Mouse (Mus musculus): ENCODE data around the gene Clec4d. TPM values are rescaled to one million over a fixed set of nuclear protein-coding genes. Genes with fewer than 3 reads are reported as not detected.

Clec4d gene
- 170 and 232 TPM in 2 replicates for total RNA-seq (2023)

DNA sequence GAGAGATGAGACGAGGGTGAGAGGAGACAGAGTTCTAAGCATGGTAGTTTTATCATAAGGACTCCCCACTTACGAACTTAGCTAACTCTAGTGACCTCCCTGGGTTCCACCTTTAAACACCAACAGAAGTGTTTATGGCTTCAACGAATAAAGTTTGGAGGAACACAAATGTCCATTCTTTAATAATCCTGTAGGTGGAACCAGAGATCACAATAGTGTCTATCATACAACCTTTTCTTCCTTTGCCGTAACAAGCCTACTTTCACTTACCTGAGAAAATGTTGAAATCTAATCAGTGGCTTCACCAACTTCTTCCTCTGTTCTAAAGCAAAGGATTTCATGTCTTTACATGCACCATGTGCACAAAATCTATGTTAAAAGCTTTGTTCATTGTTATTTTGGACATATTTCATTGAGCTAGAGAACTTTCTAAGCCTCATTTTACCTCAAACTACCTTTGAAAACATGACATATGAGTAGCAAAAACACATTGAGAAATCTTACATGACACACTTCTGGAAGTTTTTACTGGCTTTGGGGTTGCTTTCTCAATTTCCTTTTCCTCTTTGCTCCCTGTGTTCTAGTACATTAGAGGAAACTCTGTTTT lies at the start of gene Clec4d:
Gene Clec4d, plus strand, starts transcription at position 557 of the 607 bp plus-strand sequence.

DNA sequence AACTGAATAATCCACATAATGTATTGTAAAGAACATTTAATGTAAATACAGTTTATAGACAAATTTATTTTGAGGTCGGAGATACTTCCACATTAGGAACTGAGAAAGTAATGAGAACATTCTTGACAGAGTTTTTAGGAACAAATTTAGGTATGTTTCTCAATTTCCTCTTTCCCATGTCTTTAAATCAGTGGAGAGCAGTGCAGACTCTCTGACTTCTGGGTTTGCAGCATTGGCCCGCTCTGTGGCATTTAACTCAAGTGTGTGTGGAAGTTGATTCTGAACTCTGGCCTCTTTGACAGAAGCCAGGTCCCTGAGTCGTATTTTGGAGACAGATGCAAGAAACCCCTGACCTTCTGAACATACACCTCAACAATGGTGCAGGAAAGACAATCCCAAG lies 32.3 kb upstream of the Clec4d start, which contains the start of gene Clec4n:
Gene Clec4n, plus strand, starts transcription at position 200 of the 400 bp plus-strand sequence.

DNA sequence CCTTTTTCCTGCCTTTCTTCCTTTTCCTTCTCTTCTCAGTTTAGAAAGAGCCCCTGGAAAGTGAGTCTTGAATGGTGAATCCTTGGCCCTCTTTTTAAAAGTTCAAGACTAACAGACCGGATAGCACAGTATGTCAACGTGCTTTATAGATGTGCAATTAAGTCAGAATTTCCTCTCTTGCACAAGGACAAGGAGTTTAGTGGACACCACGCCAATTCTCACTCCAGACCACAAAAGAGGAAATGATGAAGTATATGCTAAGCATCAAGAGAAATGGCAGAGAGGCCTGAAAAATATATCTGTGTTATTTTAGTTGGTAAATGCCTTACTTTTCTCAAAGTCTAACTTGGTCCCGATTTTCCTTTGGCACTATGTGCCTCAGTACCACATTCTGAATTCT lies 27.8 kb downstream of the Clec4d start, which contains the start of gene Clec4e:
Gene Clec4e, minus strand, starts transcription at position 118 of the 400 bp plus-strand sequence.

DNA sequence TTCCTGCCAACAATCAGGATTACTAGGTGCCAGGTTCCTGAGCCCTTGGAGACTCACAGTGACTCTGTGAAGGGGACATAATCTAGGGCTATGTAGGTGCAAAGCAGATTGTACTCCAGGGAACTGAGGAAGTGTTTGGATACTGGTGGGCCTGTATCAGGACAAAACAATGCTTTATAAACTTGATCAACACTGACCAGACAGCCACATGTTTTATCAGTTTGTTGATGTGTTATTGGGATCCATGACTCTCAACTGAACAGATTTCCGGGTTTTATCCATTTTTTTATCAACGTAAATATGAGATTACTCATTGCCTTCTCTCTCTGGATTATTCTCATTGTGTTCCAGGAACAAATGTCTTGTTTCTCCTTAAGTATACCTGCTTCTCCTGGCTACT lies 46.1 kb downstream of the Clec4d start, which contains the start of gene Vmn2r19:
Gene Vmn2r19, plus strand, starts transcription at position 301 of the 400 bp plus-strand sequence.

Other genes starting within 250 kb of the Clec4d start
- gene Clec4b1, start 212.1 kb upstream of the Clec4d start, total RNA-seq (2023) = 1.1 and 2.1 TPM in 2 replicates
- 190 and 192 TPM in 2 replicates for gene Clec4a2, start 155.7 kb upstream of the Clec4d start, total RNA-seq (2023)
- gene Clec4b2, start 89.2 kb upstream of the Clec4d start, total RNA-seq (2023) = 8.6 and 12.4 TPM in 2 replicates
- 1.00 and 3.6 TPM in 2 replicates for gene Clec4n, start 32.3 kb upstream of the Clec4d start, total RNA-seq (2023)
- 381 and 455 TPM in 2 replicates for gene Clec4e, start 27.8 kb downstream of the Clec4d start, total RNA-seq (2023)
- not detected in 2 replicates for gene Vmn2r19, start 46.2 kb downstream of the Clec4d start, total RNA-seq (2023)
- not detected in 2 replicates for gene Vmn2r20, start 156.0 kb downstream of the Clec4d start, total RNA-seq (2023)

Measured in neutrophil, adult 65 days (primary cell).